Mouse (Mus musculus) bone marrow, adult 2 months (tissue): ENCODE measurements around the gene Fgd3.

Source experiments
- CTCF ChIP-seq: fragments of 200-500 bp; IDR thresholded peaks from 2 replicates; pipeline ENCODE4 v1.5.1; 2011; ENCODE audit warnings: low read length, control low read depth; ENCODE audit not compliant: control insufficient read depth, insufficient read depth
- POLR2A ChIP-seq: fragments of 200-500 bp; IDR thresholded peaks from 2 replicates; pipeline ENCODE4 v1.6.1; 2011; ENCODE audit warnings: low read depth, mild to moderate bottlenecking, control low read depth, low read length, borderline replicate concordance; ENCODE audit not compliant: control insufficient read depth

DNA sequence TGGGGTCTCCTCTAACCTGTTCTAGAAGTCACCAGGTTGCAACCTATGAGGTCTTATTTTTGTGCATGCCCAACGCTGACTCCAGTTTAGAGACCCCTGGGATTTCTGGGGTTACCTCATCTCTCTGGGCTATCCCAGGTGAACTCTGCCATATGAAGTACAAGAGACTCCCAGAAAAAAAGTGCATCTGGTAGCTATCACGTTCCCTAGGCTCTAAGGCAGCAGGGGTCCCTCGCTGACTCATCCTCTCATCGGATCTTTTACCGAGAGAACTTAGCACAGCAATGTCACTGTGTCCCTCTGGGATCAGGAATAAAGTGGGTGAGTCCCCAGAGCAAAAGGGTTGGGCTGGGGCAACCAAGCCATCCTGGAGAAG, 105.0 kb downstream of the Fgd3 start:
- TF ChIP-seq CTCF (no peak), POLR2A (no peak)
